Mouse (Mus musculus) cerebellum, postnatal 36 days (tissue): ENCODE results near the gene Apoa4.

Experiments
- DNase-seq, 2 experiments: peaks; one replicate each; pipeline ENCODE4 v3.0.0; 2021 to 2022; ENCODE audit warnings: mixed read lengths in 2 of 2

Gene Apoa4

GRCm38 (mm10) chr9:46282631-46283436, 42.3 kb downstream of the Apoa4 start, which contains the start of gene Bud13:
Bud13 (plus strand) TSS chr9:46283008.
- peak; percentile 90 to 92 for DNase-seq
